Mouse (Mus musculus) R1 (cell line): ENCODE data around the gene Scube1.

Experiments used
- DNase-seq: peaks from one replicate; pipeline ENCODE4 v3.0.0-alpha.2; 2018; ENCODE audit warnings: low read depth, low spot score

The Scube1 gene

DNA sequence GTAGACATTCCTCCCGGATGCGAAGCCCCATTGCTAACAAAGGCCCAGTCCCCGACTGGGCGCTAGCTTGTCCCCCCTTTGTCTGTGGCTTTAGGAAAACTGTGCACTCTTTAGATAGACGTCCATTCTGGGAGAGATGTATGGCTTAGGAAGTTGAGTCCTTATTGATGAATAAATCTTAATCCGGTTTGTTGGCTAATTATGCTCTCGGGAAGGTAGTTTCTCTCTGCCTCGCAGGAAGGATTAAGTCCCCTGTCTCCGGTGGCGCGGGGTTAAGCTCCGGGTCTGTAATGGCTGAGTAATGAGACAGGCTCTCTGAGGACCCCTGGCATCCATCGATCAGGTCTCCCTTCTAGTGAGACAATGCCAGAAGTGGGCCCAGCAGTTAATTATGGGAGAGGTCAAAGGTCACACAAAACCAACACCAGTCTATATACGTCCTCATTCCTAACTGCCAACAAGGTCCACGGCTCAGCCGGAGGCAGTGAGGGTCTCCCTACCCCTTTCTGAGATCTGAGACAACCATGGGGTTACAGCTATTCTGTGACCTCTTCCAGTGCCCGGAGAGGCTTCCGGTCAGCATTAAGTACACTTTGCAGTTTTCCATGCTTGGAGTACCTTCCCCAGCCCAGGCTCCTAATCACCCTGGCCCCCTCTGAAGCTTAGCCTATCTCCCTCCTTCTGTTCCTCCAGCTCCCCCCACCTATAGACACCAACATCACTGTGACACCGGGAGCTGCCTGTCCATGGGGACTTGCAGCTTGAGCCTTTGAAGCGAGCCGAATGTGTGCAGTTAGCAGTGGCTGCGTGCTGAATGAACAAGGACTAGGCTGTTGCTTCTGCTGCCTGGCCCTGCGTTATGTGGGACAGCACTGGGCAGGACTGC lies 14.7 kb downstream of the Scube1 start:
- DNase-seq: no peak

DNA sequence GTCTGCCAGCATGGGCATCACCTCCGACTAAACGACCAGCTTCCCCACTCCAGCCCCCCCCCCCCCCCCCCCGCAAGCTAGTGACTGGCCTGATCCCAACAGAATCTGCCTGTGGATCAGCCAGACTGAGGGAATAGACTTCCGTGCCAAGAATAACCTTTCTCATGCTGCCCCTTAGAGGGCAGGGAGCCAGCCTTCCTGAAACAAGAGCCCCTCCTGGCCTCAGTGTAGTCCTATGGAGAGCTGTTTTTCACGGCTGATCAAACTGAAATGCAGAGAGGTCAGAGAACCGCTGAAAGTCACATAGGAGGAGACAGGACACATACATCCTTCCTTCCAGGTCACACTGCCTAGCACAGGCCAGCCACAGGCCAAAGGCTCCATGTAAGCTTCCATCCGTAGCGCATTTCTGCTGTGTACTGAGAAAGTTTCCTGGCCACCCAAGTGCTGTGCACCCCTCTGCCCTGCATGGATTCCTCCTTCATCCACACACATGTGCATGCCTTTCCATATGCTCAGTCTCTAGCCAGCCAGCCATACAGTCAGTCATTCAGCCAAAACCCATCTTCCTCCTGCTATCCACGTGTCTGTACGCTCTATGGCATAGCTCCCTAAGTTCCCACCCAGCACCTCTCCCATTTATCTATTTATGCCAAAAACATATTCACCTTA lies 18.2 kb downstream of the Scube1 start:
- no peak for DNase-seq

DNA sequence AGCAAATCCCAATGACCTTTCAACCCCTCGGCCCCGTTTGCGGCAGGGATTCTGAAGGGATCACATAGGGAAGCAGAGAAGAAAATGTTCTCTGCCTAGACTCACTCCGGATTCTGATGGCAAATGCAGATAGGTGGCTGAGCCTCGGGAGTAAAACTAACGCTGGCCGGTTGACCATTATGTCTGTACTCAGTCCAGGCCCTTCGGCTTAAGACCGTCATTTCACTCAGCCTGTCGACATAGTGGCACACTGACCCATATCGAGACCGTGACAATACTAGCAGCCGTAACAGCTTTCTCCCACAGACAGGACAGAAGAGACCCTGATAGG lies 24.3 kb downstream of the Scube1 start:
- DNase-seq: no peak

DNA sequence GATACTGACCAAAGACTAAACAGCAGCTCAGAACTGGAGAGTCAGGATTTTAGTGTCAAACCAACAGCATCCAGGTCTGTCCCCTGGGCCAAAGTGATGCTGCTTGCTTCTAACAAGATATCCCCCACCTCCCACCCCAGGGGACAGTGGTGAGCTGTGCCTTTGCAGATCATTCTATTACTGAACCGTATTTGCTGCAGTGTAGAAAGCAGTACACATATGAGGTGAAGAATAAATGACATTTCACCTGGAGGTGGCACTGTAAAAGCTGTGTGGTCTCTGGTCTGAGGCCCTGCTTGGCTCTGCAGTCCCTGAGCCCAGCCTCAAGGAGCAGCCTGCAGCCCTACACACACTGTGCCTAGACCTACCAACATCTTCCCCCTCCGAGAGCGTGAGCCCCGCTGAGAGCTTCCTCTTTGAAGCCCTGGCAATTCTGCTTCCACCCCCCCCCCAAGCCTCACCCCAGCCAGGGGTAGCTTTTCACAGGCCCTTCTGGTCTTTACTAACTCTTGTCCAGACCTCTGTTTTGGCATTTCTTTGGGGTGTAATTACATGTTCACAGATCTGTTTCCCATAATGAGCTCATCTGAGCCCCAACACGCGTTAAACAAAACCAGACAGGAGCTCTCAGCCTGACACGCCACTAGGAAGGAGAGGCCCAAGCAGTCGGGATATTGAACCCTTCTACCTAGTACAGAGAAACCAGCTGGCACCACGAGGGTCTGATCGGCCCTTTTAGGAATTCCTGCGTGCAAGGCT lies 24.8 kb downstream of the Scube1 start:
- DNase-seq: no peak

DNA sequence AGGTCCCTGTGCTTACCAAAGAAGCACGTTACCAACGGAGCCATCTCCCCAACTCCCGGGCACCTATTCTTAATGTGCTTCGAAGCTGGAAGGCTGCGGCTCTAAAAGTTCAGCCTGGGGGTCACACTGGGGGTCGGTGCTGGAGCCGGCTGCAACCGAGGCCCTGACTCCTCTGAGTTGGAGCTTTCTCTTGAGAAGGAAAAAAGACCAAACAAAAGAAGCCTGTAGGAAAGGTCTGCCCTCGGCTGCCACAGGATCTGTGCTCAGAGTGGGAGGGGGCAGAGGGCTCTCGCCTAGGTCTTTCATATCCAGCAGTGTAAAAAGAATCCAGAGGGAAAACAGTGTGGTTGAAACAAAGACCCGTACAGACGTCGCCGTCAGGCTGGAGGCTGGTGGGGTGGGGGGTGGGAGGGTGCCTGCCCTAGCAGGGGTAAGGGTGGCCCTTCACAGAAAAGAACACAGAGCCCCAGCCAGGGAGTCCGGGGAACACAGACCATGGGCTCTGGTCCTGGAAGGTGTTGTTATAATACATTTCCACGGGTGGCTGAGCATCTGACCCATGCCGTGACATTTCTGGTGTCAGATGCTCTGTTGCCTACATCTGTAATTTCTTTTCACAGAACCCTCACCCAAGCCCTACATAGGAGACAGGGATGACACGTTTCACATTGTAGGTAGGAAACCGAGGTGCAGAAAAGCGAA lies 25.5 kb downstream of the Scube1 start:
- DNase-seq: no peak

DNA sequence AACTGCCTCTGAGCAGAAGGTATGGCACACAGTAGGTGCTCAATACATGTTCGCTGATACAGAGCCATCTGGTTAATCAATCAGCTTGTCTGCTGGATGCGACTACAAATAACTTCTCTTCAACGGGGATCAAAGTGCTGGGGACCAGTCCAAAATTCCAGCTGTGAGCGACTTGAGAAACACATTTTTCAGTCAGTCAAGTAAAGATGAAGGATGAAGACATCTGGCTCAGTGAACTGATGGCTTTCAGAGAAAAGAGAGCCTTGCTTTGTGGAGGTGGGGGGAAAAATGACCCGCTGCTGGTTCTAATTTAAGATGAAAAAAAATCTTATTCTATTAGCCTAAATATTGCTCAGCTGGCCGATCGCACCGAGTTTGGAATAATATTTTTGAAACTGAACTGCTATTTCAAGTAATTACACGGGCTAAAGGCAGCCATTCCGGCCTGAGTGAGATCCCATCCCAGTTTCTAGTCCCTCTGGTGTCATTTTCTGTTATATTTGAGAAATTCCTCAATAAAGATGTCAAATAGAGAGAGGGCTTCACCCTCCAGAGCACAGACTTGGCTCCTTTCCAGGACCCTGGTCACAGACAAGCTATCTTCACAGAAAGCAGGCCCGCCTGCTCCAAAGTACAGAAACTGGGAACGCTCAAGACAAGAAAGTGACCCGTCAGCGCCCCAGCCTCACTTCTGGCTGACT lies 28.0 kb downstream of the Scube1 start:
- DNase-seq: no peak

DNA sequence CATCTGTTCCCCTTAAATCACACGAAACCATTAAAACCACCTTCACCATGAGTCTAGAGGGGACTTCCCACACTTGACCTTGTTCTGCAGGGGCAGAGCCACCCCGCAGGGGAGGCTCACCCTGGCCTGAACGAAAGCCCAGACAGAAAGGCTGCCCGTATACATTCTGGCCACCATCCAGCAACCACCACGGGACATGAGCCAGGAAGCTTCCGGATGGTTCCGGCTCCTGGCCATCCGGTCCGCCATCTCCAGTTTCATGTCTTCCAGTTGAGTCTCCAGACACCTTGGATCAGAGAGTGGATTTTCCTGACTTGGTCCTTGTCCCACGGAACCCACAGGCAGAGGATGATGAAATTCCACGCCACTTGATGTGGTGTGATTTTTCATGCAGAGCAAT lies 29.7 kb downstream of the Scube1 start:
- DNase-seq: no peak

DNA sequence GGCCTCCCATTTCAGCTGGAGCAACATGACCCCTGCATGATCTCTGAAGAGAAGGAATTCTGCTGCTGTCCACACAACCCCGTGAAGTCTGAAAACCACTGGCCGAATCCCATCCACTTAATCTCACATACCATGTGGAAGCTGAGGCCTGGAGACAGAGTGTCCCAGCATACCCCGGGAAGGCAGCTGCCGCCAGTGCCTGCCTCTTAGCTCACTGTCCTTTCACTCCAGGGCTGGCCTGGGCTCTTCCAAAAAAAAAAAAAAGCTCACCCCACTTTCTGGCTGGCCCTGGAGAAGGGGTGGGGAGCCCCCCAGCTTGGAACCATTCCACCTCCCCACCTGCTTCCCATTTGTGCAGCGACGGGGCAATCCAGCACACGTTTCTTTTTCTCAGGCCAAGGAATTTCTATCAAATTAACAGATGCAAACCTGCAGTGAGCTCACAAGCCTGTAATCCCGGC lies 32.9 kb downstream of the Scube1 start:
- no peak for DNase-seq

DNA sequence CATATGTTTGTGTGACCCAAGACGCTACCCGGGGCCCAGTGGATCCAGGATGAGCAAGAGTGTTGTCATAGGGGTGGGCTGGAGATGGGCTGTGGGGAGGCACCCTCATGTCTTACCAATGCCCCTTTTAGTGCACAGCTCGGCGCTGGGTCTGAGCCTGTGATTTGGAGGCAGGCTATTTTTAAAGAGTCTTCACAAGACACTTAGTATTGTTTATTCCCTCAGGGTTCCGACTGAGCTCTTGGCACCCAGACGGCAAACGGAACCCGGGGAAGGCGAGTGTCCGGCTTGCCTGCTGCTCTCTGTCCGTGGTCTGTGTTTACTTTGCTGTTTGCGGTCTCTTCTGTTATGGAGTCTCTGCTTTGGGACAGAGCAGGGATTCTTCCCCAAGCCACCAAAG lies 34.9 kb downstream of the Scube1 start:
- no peak for DNase-seq

DNA sequence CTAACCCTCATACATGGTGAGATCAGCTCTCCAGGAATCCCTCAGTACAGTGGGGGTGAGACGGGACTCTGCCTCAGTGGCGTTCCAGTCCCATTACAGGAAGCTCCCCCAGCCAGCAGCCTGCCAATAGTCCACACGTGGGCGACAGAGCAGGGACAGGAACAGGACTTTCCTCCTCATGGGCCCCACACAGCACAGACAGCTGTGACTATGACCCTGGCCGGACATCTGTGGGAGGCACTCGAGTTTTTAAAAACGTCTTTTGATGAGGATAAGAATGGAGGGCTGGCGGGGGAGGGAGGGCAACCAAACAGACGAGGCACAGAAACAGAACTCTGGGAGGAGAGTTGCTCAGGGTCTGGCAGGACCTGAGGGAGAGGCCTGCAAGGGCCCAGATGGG lies 38.2 kb downstream of the Scube1 start:
- DNase-seq: no peak

DNA sequence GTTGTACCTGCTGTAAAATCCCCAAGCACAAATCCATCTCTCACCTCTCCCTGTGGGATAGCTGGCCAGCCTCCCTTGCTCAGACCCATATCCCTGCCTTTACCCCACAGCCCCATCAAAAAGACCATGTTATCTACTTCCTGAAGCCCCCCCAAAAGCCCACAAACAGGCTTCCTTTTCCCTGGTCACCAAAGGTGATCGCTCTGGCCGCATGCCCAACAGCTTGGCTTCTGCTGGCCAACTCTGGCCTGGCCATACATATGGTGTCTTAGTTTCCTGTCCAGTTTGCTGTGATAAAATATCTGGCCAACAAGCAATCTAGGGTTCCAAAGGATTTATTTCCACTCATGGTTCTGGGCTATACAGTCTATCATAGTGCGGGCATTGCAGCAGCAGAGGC lies 38.9 kb downstream of the Scube1 start:
- no peak for DNase-seq

DNA sequence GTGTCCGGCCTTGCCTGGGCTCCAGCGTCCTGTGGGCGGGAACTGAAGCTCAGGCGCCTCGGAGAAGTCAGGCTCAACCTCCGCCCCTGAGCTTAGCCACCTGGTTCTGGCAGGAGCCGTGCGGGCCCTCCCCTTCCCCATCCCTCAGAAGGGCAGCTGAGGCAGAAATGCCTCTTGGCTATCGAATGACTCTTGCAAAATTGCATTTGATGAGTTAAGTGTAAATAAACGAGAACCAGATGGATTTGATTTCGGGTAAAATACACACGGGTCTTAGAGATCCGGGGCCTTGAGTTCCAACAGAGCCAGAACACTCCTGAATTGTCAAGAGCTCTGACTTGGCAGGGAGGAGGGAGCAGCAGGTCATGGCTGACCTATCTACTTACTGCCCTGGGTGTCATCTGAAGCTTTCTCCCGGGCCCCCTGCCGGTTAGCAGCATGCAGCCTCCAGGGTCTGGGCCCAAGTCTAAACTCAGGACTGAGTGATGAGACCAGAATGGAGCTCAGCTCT lies 41.7 kb downstream of the Scube1 start:
- no peak for DNase-seq

DNA sequence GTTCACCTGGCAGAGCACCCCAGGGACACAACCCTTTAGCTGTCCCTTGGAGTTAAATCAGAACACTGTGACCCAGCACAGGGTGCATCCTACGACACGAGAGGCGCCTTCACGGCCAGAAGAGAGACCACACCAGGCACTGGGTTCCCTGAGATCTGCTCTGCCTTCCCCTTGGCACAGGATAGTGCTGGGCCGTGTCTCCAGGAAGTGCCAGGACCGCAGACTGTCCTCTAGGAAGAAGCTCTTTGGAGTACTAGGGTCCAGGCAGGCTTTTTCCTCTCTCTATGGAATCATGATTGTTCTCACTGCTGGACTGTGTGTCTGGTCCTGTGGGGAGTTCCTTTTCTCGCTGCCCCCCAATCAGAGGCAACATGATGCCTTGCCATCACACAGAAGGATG lies 44.5 kb downstream of the Scube1 start:
- DNase-seq: no peak

DNA sequence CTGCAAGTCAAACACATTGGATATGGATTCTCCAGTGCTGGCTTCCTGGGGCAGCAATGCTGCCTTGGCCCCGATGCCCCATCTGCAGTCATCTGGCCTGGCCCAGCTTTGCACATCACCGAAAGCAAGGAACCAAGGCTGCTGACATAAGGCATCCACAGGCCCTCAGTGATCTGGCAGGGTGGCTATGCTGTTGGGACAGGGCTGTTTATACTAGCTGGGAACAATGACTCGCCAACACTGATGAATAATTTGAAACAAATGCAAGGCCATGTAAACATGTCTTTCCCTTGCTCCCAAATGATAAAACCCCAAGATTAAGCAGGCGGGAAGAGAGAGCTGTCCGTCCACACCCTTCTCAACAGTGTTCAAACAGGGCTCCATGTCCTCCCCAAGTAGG lies 45.1 kb downstream of the Scube1 start:
- DNase-seq: no peak

DNA sequence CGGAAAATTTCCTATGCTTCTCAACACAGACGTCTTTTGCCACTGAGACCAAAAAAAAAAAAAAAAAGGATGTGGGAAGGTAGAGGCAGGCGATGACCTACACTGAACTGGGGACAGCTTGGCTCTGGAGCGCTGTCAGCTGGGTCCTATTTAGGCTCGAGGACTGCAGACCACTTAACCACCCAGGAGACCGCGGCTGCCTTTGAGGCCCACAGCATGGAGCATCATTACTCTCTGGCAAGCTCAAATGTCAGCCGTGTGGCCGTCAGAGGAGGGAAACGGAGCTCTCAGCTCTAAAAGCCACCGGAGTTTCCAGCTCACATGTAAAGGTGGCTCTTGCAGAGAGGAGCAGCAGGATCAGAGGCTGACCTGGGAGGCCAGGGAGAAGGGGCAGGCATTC lies 46.2 kb downstream of the Scube1 start:
- DNase-seq: no peak

DNA sequence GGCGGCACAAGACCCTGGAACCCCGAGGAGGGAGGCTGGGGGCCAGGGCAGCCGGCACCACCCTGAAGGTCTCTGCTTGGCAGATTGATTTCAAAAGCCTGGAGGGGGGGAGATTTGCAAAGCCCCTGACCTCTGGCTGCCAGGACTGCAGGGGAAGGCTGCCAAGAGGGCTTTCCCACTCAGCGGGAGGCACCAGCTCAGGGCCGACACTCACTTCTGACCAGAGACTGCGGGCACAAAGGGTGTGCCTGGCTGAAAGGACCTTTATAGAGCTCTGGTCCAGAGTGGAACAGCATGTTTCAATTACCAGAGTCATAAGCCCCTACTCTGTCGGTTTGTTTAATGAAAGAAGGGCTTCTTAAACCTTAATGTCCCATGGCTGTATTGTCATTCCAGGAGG lies 46.7 kb downstream of the Scube1 start:
- no peak for DNase-seq

DNA sequence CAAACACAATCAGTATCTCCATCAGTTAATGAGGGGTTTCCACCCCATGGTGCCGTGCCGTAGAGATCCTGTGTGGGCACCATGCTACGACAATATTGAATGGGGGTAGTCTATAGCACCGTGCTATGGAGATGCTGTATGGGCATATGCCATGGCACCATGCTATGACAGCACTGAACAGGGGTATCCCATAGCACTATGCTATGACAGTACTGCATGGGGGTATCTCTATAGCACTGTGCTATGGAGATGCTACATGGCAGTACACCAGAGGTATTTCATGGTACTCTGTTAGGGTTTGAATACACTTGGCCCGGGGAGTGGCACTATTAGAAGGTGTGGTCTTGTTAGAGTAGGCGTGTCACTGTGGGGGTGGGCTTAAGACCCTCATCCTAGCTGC lies 47.7 kb downstream of the Scube1 start:
- DNase-seq: no peak

DNA sequence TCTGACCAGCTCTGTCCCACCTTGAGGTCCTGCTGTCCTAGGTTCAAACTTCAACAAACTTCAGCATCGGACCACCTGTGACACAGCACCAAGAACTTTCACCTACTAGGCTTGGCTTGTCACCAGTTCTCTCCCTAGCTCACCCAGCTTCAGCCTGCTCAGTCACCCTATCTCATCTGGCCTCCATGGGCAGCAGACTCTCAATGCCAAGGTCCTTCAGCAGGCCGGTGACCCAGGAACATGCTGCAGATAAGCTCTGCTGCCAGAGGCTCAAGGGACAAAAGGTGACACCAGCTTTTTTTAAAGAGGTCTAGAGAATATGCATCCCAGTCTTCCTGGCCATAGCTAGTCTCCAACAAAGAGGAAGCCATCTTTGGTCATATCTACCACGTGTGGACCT lies 48.5 kb downstream of the Scube1 start:
- no peak for DNase-seq

DNA sequence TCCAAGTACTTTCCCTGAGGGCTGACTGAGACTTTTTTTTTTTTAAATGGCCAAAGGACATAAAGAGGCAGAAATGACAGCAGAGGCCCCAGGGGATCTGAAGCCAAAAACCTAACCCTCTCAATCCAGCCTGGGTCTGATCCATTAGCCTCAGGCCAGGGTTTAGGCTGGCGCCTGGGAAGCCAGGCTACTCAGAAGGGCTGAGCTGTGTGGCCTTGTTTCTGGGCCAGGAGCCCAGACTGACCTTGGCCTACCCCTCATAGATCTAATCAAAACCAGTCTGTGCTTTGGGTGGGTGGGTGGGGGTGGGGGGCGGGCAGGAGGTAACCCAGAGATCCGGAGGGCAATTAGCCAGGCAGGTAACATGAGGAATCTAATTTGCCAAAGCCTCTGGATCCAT lies 51.2 kb downstream of the Scube1 start:
- DNase-seq: no peak

DNA sequence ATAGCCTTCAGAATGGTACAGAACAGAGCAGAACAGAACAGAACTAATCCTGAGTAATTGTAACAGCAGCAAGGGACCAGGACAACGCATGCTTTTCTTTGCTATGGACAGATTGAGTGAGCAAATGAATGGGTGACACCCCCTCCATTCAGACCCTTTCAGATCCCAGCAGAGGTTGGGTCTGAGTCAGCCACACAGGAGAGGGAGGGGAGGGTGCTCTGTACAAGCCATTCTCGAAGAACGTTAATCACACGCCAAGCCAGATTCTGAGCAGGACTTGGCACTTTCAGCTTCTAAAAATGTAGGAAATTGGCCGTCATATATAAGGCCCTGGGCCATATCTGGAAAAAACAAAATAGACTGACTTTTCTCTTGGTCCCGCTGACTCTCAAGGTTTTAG lies 57.3 kb downstream of the Scube1 start:
- DNase-seq: no peak

DNA sequence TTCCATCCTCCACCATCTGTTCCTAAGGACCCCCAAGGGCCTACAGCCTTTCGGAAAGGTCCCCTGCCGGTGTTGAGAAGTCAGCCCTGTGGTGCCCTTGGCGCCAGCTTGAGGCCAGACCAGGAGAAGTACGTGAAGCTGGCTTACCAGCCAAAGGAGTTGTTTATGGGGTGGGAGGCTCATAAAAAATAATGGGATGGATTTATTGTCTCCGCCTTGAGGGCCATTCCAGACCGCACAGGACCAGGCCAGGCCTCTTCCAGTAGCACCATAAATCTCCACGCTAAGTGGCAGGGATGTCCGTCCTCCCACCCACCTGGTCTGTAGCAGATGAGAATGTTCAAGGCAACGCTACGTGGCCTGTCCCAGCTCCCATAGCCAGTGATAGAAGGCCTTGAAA lies 58.4 kb downstream of the Scube1 start:
- no peak for DNase-seq
